Mouse (Mus musculus) spleen, adult 2 months (tissue): ENCODE measurements around the gene Plxdc1. TPM values are rescaled to one million over a fixed set of nuclear protein-coding genes. Genes with fewer than 3 reads are reported as not detected.

Experiments
- DNase-seq, 2 experiments: peaks; one replicate each; pipeline versions ENCODE4 v3.0.0 to v3.0.0-alpha.2; 2012 to 2021; ENCODE audit warnings: low spot score in 2 of 2, low read depth in 1 of 2
- H3K27ac ChIP-seq: fragments of 200-500 bp; 2 replicates; pipeline ENCODE4 v1.5.1; 2012; ENCODE audit warnings: low read length, inconsistent platforms; ENCODE audit not compliant: insufficient read depth
- H3K27me3 ChIP-seq: fragments of 200-500 bp; 2 replicates; pipeline ENCODE4 v1.6.1; 2012; ENCODE audit warnings: mild to moderate bottlenecking, moderate library complexity, low read length, inconsistent platforms; ENCODE audit not compliant: control insufficient read depth, insufficient read depth
- H3K36me3 ChIP-seq: fragments of 200-500 bp; 2 replicates; pipeline ENCODE4 v1.6.1; 2012; ENCODE audit warnings: mild to moderate bottlenecking, low read length, inconsistent platforms; ENCODE audit not compliant: control insufficient read depth, insufficient read depth
- H3K4me1 ChIP-seq: fragments of 200-500 bp; 2 replicates; pipeline ENCODE4 v1.6.1; 2011; ENCODE audit warnings: inconsistent platforms; ENCODE audit not compliant: control insufficient read depth, insufficient read depth, insufficient read length
- H3K4me3 ChIP-seq: fragments of 200-500 bp; 2 replicates; pipeline ENCODE4 v1.5.1; 2011; ENCODE audit warnings: mild to moderate bottlenecking, inconsistent platforms; ENCODE audit not compliant: insufficient read depth, insufficient read length; ENCODE audit errors: extremely low read depth
- CTCF ChIP-seq: fragments of 200-500 bp; IDR thresholded peaks from 2 replicates; pipeline ENCODE4 v1.5.1; 2011; ENCODE audit warnings: mild to moderate bottlenecking, inconsistent platforms; ENCODE audit not compliant: insufficient read depth, insufficient read length, insufficient replicate concordance; ENCODE audit errors: extremely low read depth
- POLR2A ChIP-seq: fragments of 200-500 bp; IDR thresholded peaks from 2 replicates; pipeline ENCODE4 v1.6.1; 2011; ENCODE audit warnings: low read depth, low read length, inconsistent platforms
- WGBS: fragments of 180-500 bp; shearing (Covaris S2); methylation state at CpG from one replicate; pipeline ENCODE4 v1.1.7; 2018; 5-methylcytosine and 5-hydroxymethylcytosine counted together
- polyA plus RNA-seq: library from polyadenylated mRNA; depleted of rRNA; stranded (reverse); fragments of >200 nt; gene quantifications from 2 replicates; pipeline ENCODE4 v1.2.3, GENCODE M21; 2012

The Plxdc1 gene
- polyA plus RNA-seq, 1 experiment: 9.7 TPM

- 89% methylated on average over 9 of the region's 9 CpGs for WGBS
- Histone ChIP-seq H3K36me3 (no peaks in the 10 kb centered on the region), H3K27ac (no peak overlapping the region), H3K4me3 (no peak overlapping the region), H3K27me3 (peaks cover 6% of the 10 kb centered on the region; the same call in 1 of the 2 replicates), H3K4me1 (peaks cover 4% of the 10 kb centered on the region; the same call in 1 of the 2 replicates)
- no peak for TF ChIP-seq POLR2A
- TF ChIP-seq CTCF: no peak
- DNase-seq: no peak
These were observed 3.5 kb downstream of the Plxdc1 start for GRCm38 (mm10) chr11:97982721-97983120.

DNA sequence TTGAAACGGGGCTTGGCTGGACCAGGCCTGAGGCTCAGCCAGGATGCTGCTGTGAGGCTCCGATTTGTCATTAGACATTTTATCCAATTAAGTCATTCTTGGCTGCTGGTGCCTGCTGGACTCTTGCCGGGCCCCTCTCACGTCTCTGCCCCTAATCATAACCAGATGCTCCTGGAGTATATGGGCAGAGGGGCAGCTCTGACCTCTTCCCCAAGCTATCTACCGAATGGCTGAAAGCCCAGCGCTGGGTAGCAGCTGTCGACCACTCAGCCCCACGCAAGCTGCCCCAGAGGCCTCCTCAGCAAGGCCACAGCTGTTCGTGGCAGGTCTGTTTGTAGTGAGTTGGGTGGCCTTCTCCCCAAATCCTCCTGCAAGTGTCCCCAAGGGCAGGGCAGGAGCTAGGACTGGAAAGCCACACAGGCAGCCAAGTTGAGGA lies 5.7 kb downstream of the Plxdc1 start:
- DNase-seq: no peak
- no peaks in the 10 kb centered on the region for H3K36me3 ChIP-seq
- H3K27ac ChIP-seq: no peak overlapping the region
- H3K4me1 ChIP-seq: 0 out of 2 replicates have a peak, but pooled peaks cover 4% of the 10 kb centered on the region
- H3K27me3 ChIP-seq: no peaks in the 10 kb centered on the region
- no peak overlapping the region for H3K4me3 ChIP-seq
- WGBS: 79% methylated on average over 9 of the region's 9 CpGs
- TF ChIP-seq CTCF: no peak
- no peak for TF ChIP-seq POLR2A

DNA sequence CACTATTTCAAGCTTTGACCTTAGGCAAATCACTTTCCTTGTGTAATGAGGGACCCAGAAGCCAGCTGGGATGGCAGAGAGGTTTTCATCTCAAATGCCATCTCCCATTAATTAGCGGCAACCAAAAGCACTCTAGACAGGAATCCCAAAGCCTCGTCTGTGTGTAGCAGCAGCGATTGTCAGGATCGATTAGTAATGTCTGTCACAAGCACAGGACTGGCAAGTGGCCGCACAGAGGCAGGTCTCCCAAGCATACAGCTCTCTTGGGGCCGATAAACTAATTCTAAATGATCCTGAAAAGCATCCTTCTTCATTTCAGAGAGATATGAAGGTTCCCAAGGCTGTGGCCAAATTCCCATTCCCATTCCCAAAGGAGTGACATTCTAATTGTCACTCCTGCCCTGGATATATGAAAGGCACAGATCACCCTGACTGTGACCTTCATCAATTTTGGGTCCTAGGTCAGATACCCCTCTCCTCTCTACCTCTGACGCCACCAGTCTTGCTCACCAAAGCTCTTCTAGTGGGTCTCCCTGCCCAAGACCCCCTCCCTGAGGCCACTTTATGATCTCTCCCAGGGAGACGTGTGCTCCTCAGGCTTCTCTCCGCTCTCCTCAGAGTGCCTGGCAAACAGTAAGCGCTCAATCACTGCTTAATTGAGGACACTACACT lies 6.3 kb downstream of the Plxdc1 start:
- Histone ChIP-seq H3K36me3 (no peaks in the 10 kb centered on the region), H3K27ac (no peak overlapping the region), H3K27me3 (no peaks in the 10 kb centered on the region), H3K4me3 (no peak overlapping the region), H3K4me1 (0 out of 2 replicates have a peak, but pooled peaks cover 4% of the 10 kb centered on the region)
- TF ChIP-seq CTCF: no peak
- no peak for DNase-seq
- WGBS: 79% methylated on average over 10 of the region's 10 CpGs

DNA sequence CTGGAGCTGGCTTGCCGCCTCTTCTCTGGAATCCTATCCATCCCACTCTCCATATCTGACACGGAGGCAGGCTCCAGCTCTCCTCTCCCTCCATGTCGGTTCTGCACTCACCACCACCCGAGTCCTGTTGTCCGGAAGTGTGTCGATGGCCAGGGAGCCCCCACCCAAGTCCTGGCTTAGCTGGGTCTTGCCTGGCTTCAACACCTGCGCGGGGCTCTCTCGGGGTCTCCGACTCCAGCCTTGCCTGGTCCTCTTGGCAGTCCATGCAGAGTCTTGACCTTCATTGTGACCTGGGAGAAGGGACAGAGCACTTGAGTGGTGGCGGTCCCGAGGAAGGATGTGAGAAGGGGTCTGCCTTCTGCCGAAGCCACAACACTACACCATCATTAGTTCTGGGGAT lies 7.9 kb downstream of the Plxdc1 start:
- H3K4me1 ChIP-seq: no peaks in the 10 kb centered on the region
- H3K27me3 ChIP-seq: no peaks in the 10 kb centered on the region
- DNase-seq: no peak
- no peaks in the 10 kb centered on the region for H3K36me3 ChIP-seq
- no peak overlapping the region for H3K27ac ChIP-seq
- WGBS: 88% methylated on average over 13 of the region's 13 CpGs
- TF ChIP-seq CTCF: no peak
- TF ChIP-seq POLR2A: no peak
- no peak overlapping the region for H3K4me3 ChIP-seq

- H3K36me3 ChIP-seq: no peaks in the 10 kb centered on the region
- 61% methylated on average over 5 of the region's 5 CpGs for WGBS
- H3K4me3 ChIP-seq: no peak overlapping the region
- TF ChIP-seq CTCF: no peak
- no peak for TF ChIP-seq POLR2A
- H3K27me3 ChIP-seq: no peaks in the 10 kb centered on the region
- no peaks in the 10 kb centered on the region for H3K4me1 ChIP-seq
- H3K27ac ChIP-seq: no peak overlapping the region
- DNase-seq: no peak
These were observed 8.4 kb downstream of the Plxdc1 start for GRCm38 (mm10) chr11:97977797-97978196.

- H3K27ac ChIP-seq: no peak overlapping the region
- H3K4me3 ChIP-seq: no peak overlapping the region
- 87% methylated on average over 5 of the region's 5 CpGs for WGBS
- no peak for DNase-seq
- TF ChIP-seq CTCF (no peak), POLR2A (no peak)
- no peaks in the 10 kb centered on the region for H3K4me1 ChIP-seq
- no peaks in the 10 kb centered on the region for H3K27me3 ChIP-seq
- H3K36me3 ChIP-seq: no peaks in the 10 kb centered on the region
These were observed 11.5 kb downstream of the Plxdc1 start for GRCm38 (mm10) chr11:97974746-97975145.

GRCm38 (mm10) chr11:97974141-97974540 lies 12.1 kb downstream of the Plxdc1 start:
- Histone ChIP-seq H3K36me3 (no peaks in the 10 kb centered on the region), H3K27me3 (no peaks in the 10 kb centered on the region), H3K4me3 (no peak overlapping the region), H3K27ac (no peak overlapping the region), H3K4me1 (no peaks in the 10 kb centered on the region)
- WGBS: 91% methylated on average over 5 of the region's 5 CpGs
- no peak for DNase-seq
- TF ChIP-seq CTCF (no peak), POLR2A (no peak)
